Mouse (Mus musculus): ENCODE measurements around the gene Hnf1a. TPM values are rescaled to one million over a fixed set of nuclear protein-coding genes. Genes with fewer than 3 reads are reported as not detected.

Gene Hnf1a
- polyA plus RNA-seq, 1 experiment: not detected

- no peak overlapping the region for H3K27ac ChIP-seq (replicated peaks; ENCODE audit: low read depth, low read length)
- no peaks in the 10 kb centered on the region for H3K4me1 ChIP-seq (ENCODE audit: control insufficient read depth, insufficient read depth, insufficient read length, low read length)
- H3K4me3 ChIP-seq (ENCODE audit: insufficient read depth, low read depth, low read length): no peak overlapping the region
These were observed 3.2 kb downstream of the Hnf1a start for GRCm38 (mm10) chr5:114967523-114968268.

GRCm38 (mm10) chr5:114964967-114965898, 5.7 kb downstream of the Hnf1a start:
- Histone ChIP-seq H3K4me1 (ENCODE audit: control insufficient read depth, insufficient read depth, insufficient read length, low read length) (no peaks in the 10 kb centered on the region), H3K4me3 (ENCODE audit: insufficient read depth, low read depth, low read length) (no peak overlapping the region), H3K27ac (replicated peaks; ENCODE audit: low read depth, low read length) (no peak overlapping the region)

GRCm38 (mm10) chr5:114964315-114964966, 6.5 kb downstream of the Hnf1a start:
- H3K4me1 ChIP-seq (ENCODE audit: control insufficient read depth, insufficient read depth, insufficient read length, low read length): no peaks in the 10 kb centered on the region
- H3K27ac ChIP-seq (replicated peaks; ENCODE audit: low read depth, low read length): no peak overlapping the region
- H3K4me3 ChIP-seq (ENCODE audit: insufficient read depth, low read depth, low read length): no peak overlapping the region

- H3K4me1 ChIP-seq (ENCODE audit: control insufficient read depth, insufficient read depth, insufficient read length, low read length): no peaks in the 10 kb centered on the region
- H3K4me3 ChIP-seq (ENCODE audit: insufficient read depth, low read depth, low read length): no peak overlapping the region
- no peak overlapping the region for H3K27ac ChIP-seq (replicated peaks; ENCODE audit: low read depth, low read length)
These were observed 9.1 kb downstream of the Hnf1a start for GRCm38 (mm10) chr5:114961590-114962360.

- no peak overlapping the region for H3K27ac ChIP-seq (replicated peaks; ENCODE audit: low read depth, low read length)
- no peaks in the 10 kb centered on the region for H3K4me1 ChIP-seq (ENCODE audit: control insufficient read depth, insufficient read depth, insufficient read length, low read length)
- no peak overlapping the region for H3K4me3 ChIP-seq (ENCODE audit: insufficient read depth, low read depth, low read length)
These were observed 12.8 kb downstream of the Hnf1a start for GRCm38 (mm10) chr5:114958069-114958468.

- Histone ChIP-seq H3K4me1 (ENCODE audit: control insufficient read depth, insufficient read depth, insufficient read length, low read length) (no peaks in the 10 kb centered on the region), H3K4me3 (ENCODE audit: insufficient read depth, low read depth, low read length) (no peak overlapping the region), H3K27ac (replicated peaks; ENCODE audit: low read depth, low read length) (no peak overlapping the region)
These were observed 17.6 kb downstream of the Hnf1a start for GRCm38 (mm10) chr5:114953326-114953725.

- no peak overlapping the region for H3K27ac ChIP-seq (replicated peaks; ENCODE audit: low read depth, low read length)
- H3K4me1 ChIP-seq (ENCODE audit: control insufficient read depth, insufficient read depth, insufficient read length, low read length): no peaks in the 10 kb centered on the region
- H3K4me3 ChIP-seq (ENCODE audit: insufficient read depth, low read depth, low read length): no peak overlapping the region
These were observed 19.5 kb downstream of the Hnf1a start for GRCm38 (mm10) chr5:114951279-114951880.

- Histone ChIP-seq H3K27ac (replicated peaks; ENCODE audit: low read depth, low read length) (no peak overlapping the region), H3K4me3 (ENCODE audit: insufficient read depth, low read depth, low read length) (no peak overlapping the region), H3K4me1 (ENCODE audit: control insufficient read depth, insufficient read depth, insufficient read length, low read length) (no peaks in the 10 kb centered on the region)
These were observed 20.2 kb downstream of the Hnf1a start for GRCm38 (mm10) chr5:114950669-114951068.

GRCm38 (mm10) chr5:114949812-114950211, 21.1 kb downstream of the Hnf1a start:
- no peak overlapping the region for H3K4me3 ChIP-seq (ENCODE audit: insufficient read depth, low read depth, low read length)
- no peak overlapping the region for H3K27ac ChIP-seq (replicated peaks; ENCODE audit: low read depth, low read length)
- H3K4me1 ChIP-seq (ENCODE audit: control insufficient read depth, insufficient read depth, insufficient read length, low read length): no peaks in the 10 kb centered on the region

GRCm38 (mm10) chr5:114949316-114949715, 21.6 kb downstream of the Hnf1a start:
- Histone ChIP-seq H3K4me1 (ENCODE audit: control insufficient read depth, insufficient read depth, insufficient read length, low read length) (no peaks in the 10 kb centered on the region), H3K4me3 (ENCODE audit: insufficient read depth, low read depth, low read length) (no peak overlapping the region), H3K27ac (replicated peaks; ENCODE audit: low read depth, low read length) (no peak overlapping the region)

- no peak overlapping the region for H3K4me3 ChIP-seq (ENCODE audit: insufficient read depth, low read depth, low read length)
- H3K27ac ChIP-seq (replicated peaks; ENCODE audit: low read depth, low read length): no peak overlapping the region
- no peaks in the 10 kb centered on the region for H3K4me1 ChIP-seq (ENCODE audit: control insufficient read depth, insufficient read depth, insufficient read length, low read length)
These were observed 22.0 kb downstream of the Hnf1a start for GRCm38 (mm10) chr5:114948891-114949290.

- H3K4me1 ChIP-seq (ENCODE audit: control insufficient read depth, insufficient read depth, insufficient read length, low read length): no peaks in the 10 kb centered on the region
- H3K4me3 ChIP-seq (ENCODE audit: insufficient read depth, low read depth, low read length): no peak overlapping the region
- no peak overlapping the region for H3K27ac ChIP-seq (replicated peaks; ENCODE audit: low read depth, low read length)
These were observed 25.8 kb downstream of the Hnf1a start for GRCm38 (mm10) chr5:114945072-114945471.

- H3K4me3 ChIP-seq (ENCODE audit: insufficient read depth, low read depth, low read length): peak overlapping the region; percentile 92
- H3K4me1 ChIP-seq (ENCODE audit: control insufficient read depth, insufficient read depth, insufficient read length, low read length): no peaks in the 10 kb centered on the region
- no peak overlapping the region for H3K27ac ChIP-seq (replicated peaks; ENCODE audit: low read depth, low read length)
These were observed 28.1 kb downstream of the Hnf1a start for GRCm38 (mm10) chr5:114942766-114943130.

- peak within 1 kb of the TSS; percentile 92 for H3K4me3 ChIP-seq (ENCODE audit: insufficient read depth, low read depth, low read length)
- H3K27ac ChIP-seq (replicated peaks; ENCODE audit: low read depth, low read length): no peak within 1 kb of the TSS
- no peaks in the 10 kb centered on the region for H3K4me1 ChIP-seq (ENCODE audit: control insufficient read depth, insufficient read depth, insufficient read length, low read length)
These were observed 28.7 kb downstream of the Hnf1a start, which contains the start of gene 2210016L21Rik for GRCm38 (mm10) chr5:114942074-114942765. 2210016L21Rik (plus strand) TSS chr5:114942158.
